Mouse (Mus musculus) C2C12 (cell line): ENCODE data around the gene Bcas3.

Experiments used
- FOSL1 ChIP-seq: IDR thresholded peaks from one replicate; pipeline ENCODE4 v1.8.0; 2011; ENCODE audit warnings: mild to moderate bottlenecking, low read length; ENCODE audit not compliant: poor library complexity, insufficient read depth, severe bottlenecking
- MAX ChIP-seq: IDR thresholded peaks from one replicate; pipeline ENCODE4 v1.6.1; 2011; ENCODE audit warnings: mild to moderate bottlenecking, control low read depth

- TF ChIP-seq FOSL1 (no peak), MAX (no peak)
Observed at GRCm38 (mm10) chr11:85774707-85775106, 421.7 kb downstream of the Bcas3 start.
